Mouse (Mus musculus) heart, embryonic 13.5 days (tissue): ENCODE results near the gene Kcnk12. TPM values are rescaled to one million over a fixed set of nuclear protein-coding genes. Genes with fewer than 3 reads are reported as not detected.

Experiments
- ATAC-seq: fragments of 200-750 bp; cut with Nextera tagmentation; 2 replicates; pipeline ENCODE4 v1.8.0; 2017; ENCODE audit warnings: moderate TSS enrichment; ENCODE audit not compliant: insufficient number of reproducible peaks, low FRiP score, low TSS enrichment; ENCODE audit errors: extremely low read depth
- H3K27ac ChIP-seq: fragments of 300-500 bp; sonication (generic); replicated peaks from 2 replicates; pipeline ENCODE4 v1.5.1; 2015; ENCODE audit warnings: moderate library complexity, mild to moderate bottlenecking, inconsistent platforms
- H3K27me3 ChIP-seq: fragments of 300-500 bp; sonication (generic); replicated peaks from 2 replicates; pipeline ENCODE4 v1.6.1; 2015; ENCODE audit warnings: mild to moderate bottlenecking, inconsistent platforms
- H3K36me3 ChIP-seq: fragments of 300-500 bp; sonication (generic); 2 replicates; pipeline ENCODE4 v1.6.1; 2015; ENCODE audit warnings: mild to moderate bottlenecking, inconsistent platforms
- H3K4me1 ChIP-seq: fragments of 300-500 bp; sonication (generic); 2 replicates; pipeline ENCODE4 v1.6.1; 2015; ENCODE audit warnings: inconsistent platforms
- H3K4me2 ChIP-seq: fragments of 300-500 bp; sonication (generic); 2 replicates; pipeline ENCODE4 v1.6.1; 2015; ENCODE audit warnings: inconsistent platforms, mild to moderate bottlenecking, moderate library complexity
- H3K4me3 ChIP-seq: fragments of 300-500 bp; sonication (generic); 2 replicates; pipeline ENCODE4 v1.5.1; 2015; ENCODE audit warnings: moderate library complexity, mild to moderate bottlenecking, inconsistent platforms
- H3K9ac ChIP-seq: fragments of 300-500 bp; sonication (generic); 2 replicates; pipeline ENCODE4 v1.6.1; 2015; ENCODE audit warnings: inconsistent platforms, mild to moderate bottlenecking, moderate library complexity
- H3K9me3 ChIP-seq: fragments of 300-500 bp; sonication (generic); 2 replicates; pipeline ENCODE4 v1.6.1; 2016; ENCODE audit warnings: inconsistent platforms
- WGBS: fragments of 180-500 bp; shearing (Covaris S2); methylation state at CpG from one replicate; pipeline ENCODE4 v1.1.7; 2015; ENCODE audit warnings: mixed read lengths; 5-methylcytosine and 5-hydroxymethylcytosine counted together
- polyA plus RNA-seq: library from polyadenylated mRNA; unstranded; fragments of >200 nt; fragmentation: Nextera tagmentation; extraction: Ambion mirVana; gene quantifications from 2 replicates; pipeline ENCODE4 v1.2.1, GENCODE M21; 2015

The Kcnk12 gene
- polyA plus RNA-seq, 1 experiment from 2014 or later = not detected

- H3K9me3 ChIP-seq = no peaks in the 10 kb centered on the region; the same call in 1 of the 2 replicates
- peaks cover 18% of the 10 kb centered on the region for H3K4me1 ChIP-seq
- H3K27me3 ChIP-seq = peaks cover 74% of the 10 kb centered on the region
- H3K9ac ChIP-seq = peak overlapping the region; percentile 75
- WGBS = 2% methylated on average over 101 of the region's 101 CpGs
- no peak for ATAC-seq
- peak overlapping the region; percentile 72 for H3K4me3 ChIP-seq
- no peak overlapping the region for H3K27ac ChIP-seq
- no peaks in the 10 kb centered on the region for H3K36me3 ChIP-seq
- peak overlapping the region; percentile 99 for H3K4me2 ChIP-seq
Observed at GRCm38 (mm10) chr17:87745926-87746888, 51.6 kb downstream of the Kcnk12 start.

DNA sequence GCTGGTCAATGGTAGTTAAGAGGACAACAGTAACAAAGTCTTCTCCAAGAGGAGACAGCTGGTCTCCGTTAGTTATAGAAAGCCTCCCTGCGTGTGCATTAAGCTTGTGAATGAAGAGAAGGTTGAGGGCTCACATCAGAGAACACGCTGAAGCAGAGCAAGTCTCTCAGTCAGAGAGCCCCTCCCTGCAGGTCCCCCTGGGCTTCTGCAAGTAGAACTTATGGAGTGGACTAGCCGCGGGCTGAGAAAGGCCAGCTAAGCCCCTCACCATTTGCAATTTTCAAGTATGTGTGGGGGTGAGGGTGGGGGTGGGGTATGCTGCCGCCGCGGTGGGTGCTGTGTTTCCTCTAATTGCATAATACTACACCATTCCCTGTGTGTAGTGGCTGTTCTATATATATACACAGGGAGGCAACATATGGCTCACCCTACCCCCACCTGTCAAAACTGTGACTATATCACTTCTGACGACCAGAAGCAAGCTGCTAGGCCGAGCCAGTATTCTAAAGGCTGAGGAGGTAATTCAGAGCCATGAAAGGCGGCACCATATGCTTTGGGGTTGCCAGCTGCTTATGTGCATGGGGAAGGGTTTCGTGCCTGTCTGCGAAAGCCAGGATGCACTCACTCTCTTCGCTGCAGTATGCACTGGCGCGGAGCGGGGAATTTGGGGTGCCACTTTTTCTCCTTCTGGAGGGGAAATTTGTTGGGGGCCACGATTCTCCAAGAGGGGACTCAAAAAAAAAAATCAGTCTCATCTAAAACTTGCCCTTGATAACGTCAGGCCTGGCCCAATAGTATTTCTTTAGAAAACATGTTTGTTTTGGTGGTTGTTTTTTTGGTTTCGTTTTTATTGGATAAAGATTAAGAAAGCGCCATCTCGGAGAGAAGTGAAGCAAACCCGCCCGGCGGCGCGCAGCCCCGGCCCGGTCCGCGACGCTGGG lies 52.5 kb downstream of the Kcnk12 start:
- H3K4me1 ChIP-seq = peaks cover 18% of the 10 kb centered on the region
- peak overlapping the region; percentile 75 for H3K9ac ChIP-seq
- WGBS = 8% methylated on average over 32 of the region's 32 CpGs
- H3K4me2 ChIP-seq = peak overlapping the region; percentile 99
- H3K36me3 ChIP-seq = no peaks in the 10 kb centered on the region
- H3K4me3 ChIP-seq = peak overlapping the region; percentile 72
- no peaks in the 10 kb centered on the region; the same call in 1 of the 2 replicates for H3K9me3 ChIP-seq
- ATAC-seq = no peak
- peaks cover 79% of the 10 kb centered on the region for H3K27me3 ChIP-seq
- no peak overlapping the region for H3K27ac ChIP-seq

GRCm38 (mm10) chr17:87739835-87740234 lies 58.0 kb downstream of the Kcnk12 start:
- no peaks in the 10 kb centered on the region for H3K36me3 ChIP-seq
- H3K4me3 ChIP-seq = no peak overlapping the region
- WGBS = 39% methylated on average over 1 of the region's 1 CpGs
- no peak overlapping the region for H3K4me2 ChIP-seq
- ATAC-seq = no peak
- no peaks in the 10 kb centered on the region for H3K4me1 ChIP-seq
- H3K27me3 ChIP-seq = peaks cover 40% of the 10 kb centered on the region
- H3K9me3 ChIP-seq = no peaks in the 10 kb centered on the region
- H3K9ac ChIP-seq = no peak overlapping the region
- H3K27ac ChIP-seq = no peak overlapping the region

DNA sequence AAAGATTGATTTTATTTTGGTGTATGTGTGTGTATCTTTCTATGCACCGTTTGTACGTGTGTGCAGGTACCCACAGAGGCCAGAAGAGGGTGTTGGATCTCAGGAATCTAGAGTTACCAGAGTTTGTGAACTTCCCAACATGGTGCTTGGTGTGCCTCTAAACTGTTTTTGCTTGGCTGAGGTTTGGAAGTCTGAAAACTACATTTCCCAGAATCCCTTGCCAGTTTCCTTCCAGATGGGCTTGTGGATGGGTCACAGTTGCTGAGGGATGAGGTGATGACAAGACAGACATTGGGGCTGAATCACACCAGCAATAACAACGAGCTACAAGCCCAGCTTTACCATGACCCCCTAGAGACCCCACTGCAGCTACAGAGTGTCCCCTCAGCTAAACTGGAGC lies 60.6 kb downstream of the Kcnk12 start:
- H3K4me1 ChIP-seq = no peaks in the 10 kb centered on the region
- H3K9ac ChIP-seq = no peak overlapping the region
- no peak overlapping the region for H3K4me3 ChIP-seq
- H3K36me3 ChIP-seq = no peaks in the 10 kb centered on the region
- H3K9me3 ChIP-seq = no peaks in the 10 kb centered on the region
- WGBS = 57% methylated on average over 3 of the region's 3 CpGs
- H3K27ac ChIP-seq = no peak overlapping the region
- H3K27me3 ChIP-seq = peaks cover 13% of the 10 kb centered on the region
- H3K4me2 ChIP-seq = no peak overlapping the region
- ATAC-seq = no peak

DNA sequence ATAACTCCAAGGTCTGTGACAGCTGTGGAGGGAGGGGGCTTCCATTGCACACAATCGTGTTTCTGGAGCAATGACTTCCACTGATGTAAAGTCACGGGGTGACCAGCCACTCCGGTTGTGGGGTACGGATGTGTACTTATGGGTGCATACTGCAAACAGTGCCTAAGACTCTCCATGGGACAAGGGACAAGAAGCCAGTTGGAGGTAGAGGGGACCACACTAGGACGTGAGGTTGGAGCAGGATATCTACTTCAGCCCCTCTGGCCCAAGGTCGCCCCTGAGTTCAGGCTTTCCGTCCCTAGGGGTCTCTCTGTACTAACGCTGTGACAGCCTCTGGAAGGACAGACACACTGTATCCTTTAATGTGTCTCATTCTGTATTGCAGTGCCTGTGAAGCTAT lies 63.3 kb downstream of the Kcnk12 start:
- H3K27me3 ChIP-seq = no peaks in the 10 kb centered on the region
- ATAC-seq = no peak
- 79% methylated on average over 8 of the region's 8 CpGs for WGBS
- H3K36me3 ChIP-seq = no peaks in the 10 kb centered on the region
- no peak overlapping the region for H3K27ac ChIP-seq
- H3K9ac ChIP-seq = no peak overlapping the region
- H3K4me3 ChIP-seq = no peak overlapping the region
- no peak overlapping the region for H3K4me2 ChIP-seq
- peaks cover 3% of the 10 kb centered on the region; the same call in 1 of the 2 replicates for H3K9me3 ChIP-seq
- H3K4me1 ChIP-seq = no peaks in the 10 kb centered on the region

DNA sequence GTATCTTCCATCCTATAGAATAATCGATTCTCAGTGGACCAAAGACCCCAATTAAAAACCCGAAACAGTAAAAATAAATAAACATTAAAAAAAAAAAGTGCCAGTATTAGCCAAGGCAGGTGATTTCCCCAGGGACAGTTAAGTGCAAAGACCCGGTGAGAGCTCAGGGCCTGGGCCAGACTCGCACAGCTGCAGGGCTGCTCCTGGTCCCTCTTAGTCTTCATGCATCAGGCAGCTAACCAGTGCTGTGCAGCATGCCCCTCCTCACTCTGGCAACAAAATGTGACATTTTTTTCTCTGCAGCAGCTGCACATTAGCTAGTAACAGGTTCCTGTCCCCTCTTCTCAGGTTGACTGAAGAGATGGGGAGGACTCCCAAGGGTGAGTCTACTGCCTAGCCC lies 65.8 kb downstream of the Kcnk12 start:
- no peaks in the 10 kb centered on the region for H3K4me1 ChIP-seq
- no peak overlapping the region for H3K4me2 ChIP-seq
- H3K4me3 ChIP-seq = no peak overlapping the region
- peaks cover 5% of the 10 kb centered on the region for H3K36me3 ChIP-seq
- H3K9me3 ChIP-seq = peaks cover 10% of the 10 kb centered on the region
- no peaks in the 10 kb centered on the region for H3K27me3 ChIP-seq
- WGBS = 78% methylated on average over 4 of the region's 4 CpGs
- ATAC-seq = no peak
- no peak overlapping the region for H3K9ac ChIP-seq
- no peak overlapping the region for H3K27ac ChIP-seq

GRCm38 (mm10) chr17:87726489-87727356 lies 71.1 kb downstream of the Kcnk12 start:
- WGBS = 89% methylated on average over 12 of the region's 12 CpGs
- no peak overlapping the region for H3K9ac ChIP-seq
- H3K27ac ChIP-seq = no peak overlapping the region
- H3K9me3 ChIP-seq = peaks cover 10% of the 10 kb centered on the region
- H3K4me1 ChIP-seq = no peaks in the 10 kb centered on the region
- peaks cover 48% of the 10 kb centered on the region for H3K36me3 ChIP-seq
- no peak overlapping the region for H3K4me2 ChIP-seq
- H3K27me3 ChIP-seq = no peaks in the 10 kb centered on the region
- no peak for ATAC-seq
- no peak overlapping the region for H3K4me3 ChIP-seq

GRCm38 (mm10) chr17:87724727-87725126 lies 73.1 kb downstream of the Kcnk12 start:
- no peak overlapping the region for H3K4me2 ChIP-seq
- no peak for ATAC-seq
- WGBS = 94% methylated on average over 7 of the region's 7 CpGs
- no peaks in the 10 kb centered on the region for H3K27me3 ChIP-seq
- no peak overlapping the region for H3K4me3 ChIP-seq
- H3K9me3 ChIP-seq = peaks cover 9% of the 10 kb centered on the region
- H3K4me1 ChIP-seq = no peaks in the 10 kb centered on the region
- peaks cover 64% of the 10 kb centered on the region for H3K36me3 ChIP-seq
- H3K27ac ChIP-seq = no peak overlapping the region
- H3K9ac ChIP-seq = no peak overlapping the region

- H3K36me3 ChIP-seq = peaks cover 66% of the 10 kb centered on the region
- WGBS = 82% methylated on average over 8 of the region's 8 CpGs
- H3K4me1 ChIP-seq = no peaks in the 10 kb centered on the region
- no peak overlapping the region for H3K4me2 ChIP-seq
- ATAC-seq = no peak
- H3K4me3 ChIP-seq = no peak overlapping the region
- no peaks in the 10 kb centered on the region for H3K27me3 ChIP-seq
- H3K27ac ChIP-seq = no peak overlapping the region
- H3K9ac ChIP-seq = no peak overlapping the region
- no peaks in the 10 kb centered on the region for H3K9me3 ChIP-seq
Observed at GRCm38 (mm10) chr17:87700101-87700500, 97.7 kb downstream of the Kcnk12 start.

GRCm38 (mm10) chr17:87698996-87699765 lies 98.6 kb downstream of the Kcnk12 start:
- no peak overlapping the region for H3K27ac ChIP-seq
- no peaks in the 10 kb centered on the region for H3K4me1 ChIP-seq
- 77% methylated on average over 16 of the region's 16 CpGs for WGBS
- no peaks in the 10 kb centered on the region for H3K9me3 ChIP-seq
- no peak overlapping the region for H3K9ac ChIP-seq
- ATAC-seq = no peak
- no peak overlapping the region for H3K4me2 ChIP-seq
- peaks cover 67% of the 10 kb centered on the region for H3K36me3 ChIP-seq
- H3K27me3 ChIP-seq = no peaks in the 10 kb centered on the region
- no peak overlapping the region for H3K4me3 ChIP-seq
